Mouse (Mus musculus) CH12.LX (cell line): ENCODE results near the gene Apbb1ip. TPM values are rescaled to one million over a fixed set of nuclear protein-coding genes. Genes with fewer than 3 reads are reported as not detected.

ENCODE experiments used
- DNase-seq: peaks from one replicate; pipeline ENCODE4 v3.0.0-alpha.2; 2013; ENCODE audit errors: extremely low read depth
- H3K27ac ChIP-seq: 2 replicates; pipeline ENCODE4 v1.5.1; 2012; ENCODE audit warnings: low read depth, mild to moderate bottlenecking, control low read depth, moderate library complexity; ENCODE audit not compliant: insufficient read depth
- H3K27me3 ChIP-seq: replicated peaks from 2 replicates; pipeline ENCODE3; 2012; ENCODE audit warnings: inconsistent platforms
- H3K36me3 ChIP-seq, 2 experiments: replicated peaks in 1 of 2; 2 replicates each; pipeline versions ENCODE3 to v1.6.1; 2012; ENCODE audit warnings: inconsistent platforms in 1 of 2, low read length in 1 of 2, mild to moderate bottlenecking in 1 of 2, mixed read lengths in 1 of 2, moderate library complexity in 1 of 2; ENCODE audit not compliant: control insufficient read depth in 1 of 2, insufficient read depth in 1 of 2
- H3K4me1 ChIP-seq, 2 experiments: 2 replicates each; pipeline ENCODE4 v1.6.1; 2012; ENCODE audit warnings: inconsistent platforms in 1 of 2, moderate library complexity in 1 of 2; ENCODE audit not compliant: insufficient read depth in 2 of 2, control insufficient read depth in 1 of 2
- H3K4me2 ChIP-seq: 2 replicates; pipeline ENCODE4 v1.6.1; 2012; ENCODE audit warnings: low read depth, mild to moderate bottlenecking, control low read depth; ENCODE audit not compliant: poor library complexity, insufficient read depth, severe bottlenecking
- H3K4me3 ChIP-seq, 3 experiments: fragments of 150-350 bp in 1 of 3; sonication (generic) in 1 of 3; replicated peaks in 1 of 3; 2 replicates each; pipeline versions ENCODE3 to v1.5.1; 2011 to 2012; ENCODE audit warnings: low read depth in 2 of 3, low read length in 2 of 3, mild to moderate bottlenecking in 2 of 3, moderate library complexity in 2 of 3, control low read depth in 1 of 3, improper control_type of control experiment in 1 of 3, inconsistent platforms in 1 of 3, mixed read lengths in 1 of 3; ENCODE audit not compliant: poor library complexity in 1 of 3
- H3K79me2 ChIP-seq: replicated peaks from 2 replicates; pipeline ENCODE4 v1.6.1; 2012; ENCODE audit warnings: mild to moderate bottlenecking, moderate library complexity; ENCODE audit not compliant: control insufficient read depth, poor library complexity, insufficient read depth, severe bottlenecking; ENCODE audit errors: extremely low read depth
- H3K9ac ChIP-seq: 2 replicates; pipeline ENCODE4 v1.6.1; 2012; ENCODE audit warnings: low read depth, mild to moderate bottlenecking, control low read depth, moderate library complexity; ENCODE audit not compliant: insufficient read depth
- H3K9me3 ChIP-seq: replicated peaks from 2 replicates; pipeline ENCODE3; 2012; ENCODE audit warnings: low read length, inconsistent platforms, mixed read lengths
- BHLHE40 ChIP-seq: IDR thresholded peaks from 2 replicates; pipeline ENCODE4 v1.6.1; 2011; ENCODE audit warnings: mild to moderate bottlenecking, low read depth, low read length, improper control_type of control experiment
- CHD2 ChIP-seq: IDR thresholded peaks from 2 replicates; pipeline ENCODE4 v1.6.1; 2011; ENCODE audit warnings: low read length, improper control_type of control experiment
- CTCF ChIP-seq, 2 experiments: IDR thresholded peaks in 1 of 2; conservative IDR thresholded peaks in 1 of 2; 2 replicates each; pipeline ENCODE4 v1.5.1; 2011 to 2012; ENCODE audit warnings: low read depth in 2 of 2, low read length in 2 of 2, improper control_type of control experiment in 1 of 2, inconsistent platforms in 1 of 2, mild to moderate bottlenecking in 1 of 2, moderate library complexity in 1 of 2
- EP300 ChIP-seq: IDR thresholded peaks from 2 replicates; pipeline ENCODE4 v1.6.1; 2011; ENCODE audit warnings: low read length, improper control_type of control experiment
- JUND ChIP-seq: conservative IDR thresholded peaks from 2 replicates; pipeline ENCODE4 v1.6.1; 2011; ENCODE audit warnings: low read depth, low read length, improper control_type of control experiment
- KAT2A ChIP-seq: IDR thresholded peaks from 2 replicates; pipeline ENCODE4 v1.6.1; 2012; ENCODE audit warnings: low read length, improper control_type of control experiment, inconsistent platforms; ENCODE audit not compliant: insufficient replicate concordance
- MAFK ChIP-seq: IDR thresholded peaks from 2 replicates; pipeline ENCODE4 v1.6.1; 2011; ENCODE audit warnings: low read length, improper control_type of control experiment; ENCODE audit not compliant: insufficient replicate concordance
- MAX ChIP-seq: IDR thresholded peaks from 2 replicates; pipeline ENCODE4 v1.6.1; 2011; ENCODE audit warnings: low read length, improper control_type of control experiment
- MAZ ChIP-seq: IDR thresholded peaks from 2 replicates; pipeline ENCODE4 v1.6.1; 2012; ENCODE audit warnings: low read depth, mild to moderate bottlenecking, inconsistent platforms, low read length, improper control_type of control experiment, moderate library complexity
- MYC ChIP-seq: IDR thresholded peaks from 2 replicates; pipeline ENCODE4 v1.6.1; 2011; ENCODE audit warnings: low read depth, mild to moderate bottlenecking, improper control_type of control experiment, low read length
- PAX5 ChIP-seq: IDR thresholded peaks from 2 replicates; pipeline ENCODE4 v1.6.1; 2012; ENCODE audit warnings: low read length, inconsistent platforms, mixed read lengths
- POLR2A ChIP-seq: IDR thresholded peaks from 2 replicates; pipeline ENCODE4 v1.6.1; 2011; ENCODE audit warnings: low read depth, mild to moderate bottlenecking, improper control_type of control experiment, low read length
- POLR2AphosphoS2 ChIP-seq: IDR thresholded peaks from 2 replicates; pipeline ENCODE4 v1.6.1; 2011; ENCODE audit warnings: low read depth, low read length, improper control_type of control experiment
- RAD21 ChIP-seq: IDR thresholded peaks from 2 replicates; pipeline ENCODE4 v1.6.1; 2011; ENCODE audit warnings: low read depth, mild to moderate bottlenecking, low read length, improper control_type of control experiment, moderate library complexity
- SMC3 ChIP-seq: IDR thresholded peaks from 2 replicates; pipeline ENCODE4 v1.6.1; 2011; ENCODE audit warnings: low read depth, low read length, improper control_type of control experiment
- TBP ChIP-seq: conservative IDR thresholded peaks from 2 replicates; pipeline ENCODE4 v1.6.1; 2011; ENCODE audit warnings: low read depth, low read length, improper control_type of control experiment
- USF2 ChIP-seq: conservative IDR thresholded peaks from 2 replicates; pipeline ENCODE4 v1.6.1; 2011; ENCODE audit warnings: low read depth, low read length, improper control_type of control experiment
- ZKSCAN1 ChIP-seq: IDR thresholded peaks from 2 replicates; pipeline ENCODE4 v1.6.1; 2012; ENCODE audit warnings: low read depth, inconsistent platforms, low read length, improper control_type of control experiment, borderline replicate concordance
- ZMIZ1 ChIP-seq: IDR thresholded peaks from 2 replicates; pipeline ENCODE4 v1.6.1; 2012; ENCODE audit warnings: low read depth, mild to moderate bottlenecking, inconsistent platforms, low read length, improper control_type of control experiment
- ZNF384 ChIP-seq: IDR thresholded peaks from 2 replicates; pipeline ENCODE4 v1.6.1; 2012; ENCODE audit warnings: low read depth, low read length, improper control_type of control experiment, inconsistent platforms
- dilution Hi-C: fragments of 300-500 bp; cut with MboI; formaldehyde crosslinking; loops from 2 replicates; pipeline ENCODE4 v1.14.3; 2020; ENCODE audit warnings: low sequenced_read_pairs; ENCODE audit not compliant: extremely low pct_unique_long_range_greater_than_20kb, extremely low pct_ligation_motif_present
- in situ Hi-C: fragments of 300-500 bp; cut with MboI; formaldehyde crosslinking; loops from 3 replicates; pipeline ENCODE4 v1.14.3; 2019; ENCODE audit warnings: low sequenced_read_pairs, low pct_ligation_motif_present, low pct_unique_long_range_greater_than_20kb, mixed read lengths
- polyA plus RNA-seq: library from polyadenylated mRNA; unstranded; fragments of >175 nt; gene quantifications from 2 replicates; pipeline ENCODE4 v1.2.1, GENCODE M21; 2012; ENCODE audit warnings: low read depth; ENCODE audit not compliant: insufficient read length
- total RNA-seq, 2 experiments: library from RNA; depleted of rRNA; stranded (reverse); fragments of 300-350 nt in 1 of 2; fragments of >200 nt in 1 of 2; gene quantifications; 2 replicates each; pipeline ENCODE4 v1.2.3; 2012 to 2014

Apbb1ip gene
- total and polyA plus RNA-seq, 3 experiments: 3.5 to 59.9 (median 4.0) TPM

DNA sequence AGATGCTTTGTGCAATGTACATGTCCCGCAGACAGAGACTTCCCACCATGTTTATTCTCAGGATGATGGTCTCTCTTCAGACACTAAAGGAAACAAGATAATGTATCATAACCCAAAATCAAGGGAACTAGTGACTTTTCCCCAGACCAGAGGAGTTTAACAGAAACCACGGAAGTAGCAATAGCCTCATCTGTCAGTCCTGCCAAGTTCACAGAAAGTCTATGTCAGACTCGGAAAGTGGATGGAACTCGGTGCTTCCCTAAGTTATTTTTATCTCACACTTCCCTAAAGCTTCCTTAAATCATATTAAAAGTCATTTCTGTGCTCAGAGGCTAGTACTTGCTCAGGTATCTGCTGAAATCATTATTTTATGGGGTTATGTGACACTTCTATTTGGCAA is 21.4 kb upstream of the Apbb1ip start:
- Histone ChIP-seq H3K36me3 (no peaks in the 10 kb centered on the region), H3K9me3 (no peaks in the 10 kb centered on the region), H3K4me2 (no peak overlapping the region), H3K27me3 (no peaks in the 10 kb centered on the region), H3K4me1 (peaks cover 5 to 8% of the 10 kb centered on the region in 2 experiments; a peak in 2 of 4 replicates), H3K4me3 (no peak overlapping the region), H3K9ac (no peak overlapping the region), H3K27ac (no peak overlapping the region), H3K79me2 (no peaks in the 10 kb centered on the region)
- no peak for DNase-seq
- dilution Hi-C loops (no loop called here), in situ Hi-C loops (no loop called here)
- no peak for TF ChIP-seq ZMIZ1
- TF ChIP-seq RAD21: no peak
- no peak for TF ChIP-seq CTCF (conservative IDR thresholded peaks at IDR 0.05 in 1 of 2, IDR thresholded peaks at IDR 0.05 in 1 of 2; ENCODE audit: low read depth in 2 of 2, low read length in 2 of 2)
- TF ChIP-seq MAZ: no peak
- no peak for TF ChIP-seq KAT2A
- no peak for TF ChIP-seq TBP
- no peak for TF ChIP-seq CHD2
- TF ChIP-seq POLR2AphosphoS2: no peak
- no peak for TF ChIP-seq EP300
- no peak for TF ChIP-seq MAFK
- no peak for TF ChIP-seq BHLHE40
- no peak for TF ChIP-seq ZNF384
- TF ChIP-seq SMC3: no peak
- no peak for TF ChIP-seq MAX
- no peak for TF ChIP-seq ZKSCAN1
- no peak for TF ChIP-seq PAX5
- TF ChIP-seq MYC: no peak

DNA sequence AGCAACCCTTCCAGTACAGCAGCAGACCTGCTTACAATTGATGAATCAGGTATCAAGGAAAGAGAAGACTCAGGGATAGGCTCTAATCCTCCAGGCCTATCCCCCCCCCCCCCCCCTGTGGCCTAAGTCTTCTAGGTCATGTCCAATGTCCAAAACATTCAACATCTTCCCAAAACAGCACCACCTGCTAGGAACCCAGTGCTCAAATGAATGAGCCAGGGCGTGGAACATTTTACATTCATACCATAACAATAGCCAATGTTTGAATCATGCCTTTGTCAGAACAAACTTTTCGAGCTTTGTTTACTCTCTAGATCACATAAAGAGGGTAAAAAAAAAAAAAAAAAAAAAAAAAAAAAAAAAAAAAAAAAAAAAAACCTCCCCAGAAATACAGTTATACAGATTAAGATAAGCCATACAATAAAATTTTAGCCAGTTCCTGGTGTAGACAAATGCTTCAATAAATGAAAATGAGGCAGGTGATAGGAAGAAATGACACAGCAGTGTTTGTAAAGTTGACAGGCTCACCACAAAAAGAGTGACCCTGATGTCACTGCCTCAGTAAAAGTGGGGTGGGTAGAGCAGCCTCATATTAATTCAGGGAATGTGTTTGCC is 20.3 kb upstream of the Apbb1ip start:
- H3K27ac ChIP-seq: no peak overlapping the region
- TF ChIP-seq JUND (no peak), ZNF384 (peak; percentile 38; the same call in 1 of the 2 replicates), POLR2A (no peak), RAD21 (no peak), USF2 (no peak)
- no peaks in the 10 kb centered on the region for H3K79me2 ChIP-seq
- no peaks in the 10 kb centered on the region for H3K9me3 ChIP-seq
- no peaks in the 10 kb centered on the region for H3K27me3 ChIP-seq
- dilution Hi-C loops (no loop called here), in situ Hi-C loops (no loop called here)
- no peak overlapping the region for H3K4me3 ChIP-seq
- H3K36me3 ChIP-seq: no peaks in the 10 kb centered on the region
- H3K9ac ChIP-seq: no peak overlapping the region
- H3K4me1 ChIP-seq: 0 out of 4 replicates have a peak, but pooled peaks cover 0 to 4% of the 10 kb centered on the region in 2 experiments
- DNase-seq: no peak
- no peak overlapping the region for H3K4me2 ChIP-seq
